Mouse (Mus musculus): ENCODE data around the gene Ykt6. TPM values are rescaled to one million over a fixed set of nuclear protein-coding genes. Genes with fewer than 3 reads are reported as not detected.
"Not testable (repeated sequence)": the region's sequence is repeated elsewhere in the genome, so short reads cannot be mapped to it uniquely, and the experiment has no call there.

Ykt6 gene
- polyA plus RNA-seq, 1 experiment from 2014 or later, result 61.8 TPM

GRCm38 (mm10) chr11:6010751-6011482 lies 55.4 kb downstream of the Ykt6 start:
- WGBS, result 90% methylated on average over 2 of the region's 18 CpGs
- not testable (repeated sequence) for ATAC-seq (ENCODE audit: low FRiP score, low TSS enrichment)

GRCm38 (mm10) chr11:6011879-6012278 lies 56.4 kb downstream of the Ykt6 start:
- Histone ChIP-seq H3K27me3 (ENCODE audit: insufficient read depth, low read length) (no peaks in the 10 kb centered on the region), H3K4me2 (replicated peaks; ENCODE audit: low read depth, low read length) (no peak overlapping the region), H3K9ac (replicated peaks; ENCODE audit: low read length) (no peak overlapping the region), H3K36me3 (ENCODE audit: insufficient read depth, low read length) (no peaks in the 10 kb centered on the region), H3K4me1 (ENCODE audit: insufficient read depth, low read length) (no peaks in the 10 kb centered on the region), H3K4me3 (ENCODE audit: low read length) (no peak overlapping the region), H3K9me3 (ENCODE audit: low read length) (no peaks in the 10 kb centered on the region), H3K27ac (ENCODE audit: low read length) (no peak overlapping the region)
- ATAC-seq (ENCODE audit: low FRiP score, low TSS enrichment), result no peak
- WGBS, result 91% methylated on average over 3 of the region's 3 CpGs

More at GRCm38 (mm10) chr11:6010751-6011482, 55.4 kb downstream of the Ykt6 start:
- H3K4me2 ChIP-seq (replicated peaks; ENCODE audit: low read depth, low read length); H3K27me3 ChIP-seq (ENCODE audit: insufficient read depth, low read length); H3K27ac ChIP-seq (ENCODE audit: low read length); H3K4me1 ChIP-seq (ENCODE audit: insufficient read depth, low read length); H3K9ac ChIP-seq (replicated peaks; ENCODE audit: low read length); H3K36me3 ChIP-seq (ENCODE audit: insufficient read depth, low read length); H3K9me3 ChIP-seq (ENCODE audit: low read length); H3K4me3 ChIP-seq (ENCODE audit: low read length): not testable (repeated sequence)

- 0 out of 2 replicates have a peak, but pooled peaks cover 2% of the 10 kb centered on the region for H3K4me1 ChIP-seq (ENCODE audit: insufficient read depth, low read length)
- no peaks in the 10 kb centered on the region for H3K36me3 ChIP-seq (ENCODE audit: insufficient read depth, low read length)
- H3K4me3 ChIP-seq (ENCODE audit: low read length), result no peak overlapping the region
- no peak for ATAC-seq (ENCODE audit: low FRiP score, low TSS enrichment)
- H3K27me3 ChIP-seq (ENCODE audit: insufficient read depth, low read length), result no peaks in the 10 kb centered on the region
- no peak overlapping the region for H3K4me2 ChIP-seq (replicated peaks; ENCODE audit: low read depth, low read length)
- WGBS, result 58% methylated on average over 2 of the region's 2 CpGs
- no peaks in the 10 kb centered on the region for H3K9me3 ChIP-seq (ENCODE audit: low read length)
- H3K9ac ChIP-seq (replicated peaks; ENCODE audit: low read length), result no peak overlapping the region
- no peak overlapping the region for H3K27ac ChIP-seq (ENCODE audit: low read length)
Observed at GRCm38 (mm10) chr11:6013359-6013758, 57.9 kb downstream of the Ykt6 start.

- Histone ChIP-seq H3K27ac (ENCODE audit: low read length) (no peak overlapping the region), H3K27me3 (ENCODE audit: insufficient read depth, low read length) (no peaks in the 10 kb centered on the region), H3K36me3 (ENCODE audit: insufficient read depth, low read length) (no peaks in the 10 kb centered on the region), H3K4me1 (ENCODE audit: insufficient read depth, low read length) (peaks cover 13% of the 10 kb centered on the region; the same call in 1 of the 2 replicates), H3K9me3 (ENCODE audit: low read length) (no peaks in the 10 kb centered on the region), H3K9ac (replicated peaks; ENCODE audit: low read length) (no peak overlapping the region), H3K4me2 (replicated peaks; ENCODE audit: low read depth, low read length) (no peak overlapping the region), H3K4me3 (ENCODE audit: low read length) (no peak overlapping the region)
- 77% methylated on average over 6 of the region's 6 CpGs for WGBS
- no peak for ATAC-seq (ENCODE audit: low FRiP score, low TSS enrichment)
Observed at GRCm38 (mm10) chr11:6015011-6015431, 59.5 kb downstream of the Ykt6 start.

- Histone ChIP-seq H3K27me3 (ENCODE audit: insufficient read depth, low read length) (no peaks in the 10 kb centered on the region), H3K36me3 (ENCODE audit: insufficient read depth, low read length) (no peaks in the 10 kb centered on the region), H3K9me3 (ENCODE audit: low read length) (no peaks in the 10 kb centered on the region), H3K4me1 (ENCODE audit: insufficient read depth, low read length) (peaks cover 25% of the 10 kb centered on the region), H3K27ac (ENCODE audit: low read length) (no peak overlapping the region), H3K4me2 (replicated peaks; ENCODE audit: low read depth, low read length) (no peak overlapping the region), H3K4me3 (ENCODE audit: low read length) (no peak overlapping the region), H3K9ac (replicated peaks; ENCODE audit: low read length) (no peak overlapping the region)
- no peak for ATAC-seq (ENCODE audit: low FRiP score, low TSS enrichment)
- WGBS, result 2% methylated on average over 3 of the region's 3 CpGs
Observed at GRCm38 (mm10) chr11:6016368-6016767, 60.9 kb downstream of the Ykt6 start.

GRCm38 (mm10) chr11:6016797-6017395 lies 61.4 kb downstream of the Ykt6 start:
- no peaks in the 10 kb centered on the region for H3K9me3 ChIP-seq (ENCODE audit: low read length)
- no peak overlapping the region for H3K4me2 ChIP-seq (replicated peaks; ENCODE audit: low read depth, low read length)
- WGBS, result 63% methylated on average over 9 of the region's 9 CpGs

More at GRCm38 (mm10) chr11:6016797-6017395, 61.4 kb downstream of the Ykt6 start:
- Histone ChIP-seq H3K4me1 (ENCODE audit: insufficient read depth, low read length) (peaks cover 31% of the 10 kb centered on the region), H3K4me3 (ENCODE audit: low read length) (no peak overlapping the region), H3K9ac (replicated peaks; ENCODE audit: low read length) (no peak overlapping the region), H3K27me3 (ENCODE audit: insufficient read depth, low read length) (no peaks in the 10 kb centered on the region), H3K27ac (ENCODE audit: low read length) (no peak overlapping the region), H3K36me3 (ENCODE audit: insufficient read depth, low read length) (no peaks in the 10 kb centered on the region)
- ATAC-seq (ENCODE audit: low FRiP score, low TSS enrichment), result no peak

Other genes with a start within 250 kb of the Ykt6 start
- gene Mrps24, start 240.0 kb upstream of the Ykt6 start, polyA plus RNA-seq (2015; fragmentation: Nextera tagmentation; extraction: Ambion mirVana), result 197 and 212 TPM in 2 replicates
- 25.9 and 27.8 TPM in 2 replicates for gene Urgcp, start 193.3 kb upstream of the Ykt6 start, polyA plus RNA-seq (2015; fragmentation: Nextera tagmentation; extraction: Ambion mirVana)
- 123 and 132 TPM in 2 replicates for gene Dbnl, start 167.2 kb upstream of the Ykt6 start, polyA plus RNA-seq (2015; fragmentation: Nextera tagmentation; extraction: Ambion mirVana)
- 33.0 and 42.8 TPM in 2 replicates for gene Pgam2, start 152.0 kb upstream of the Ykt6 start, polyA plus RNA-seq (2015; fragmentation: Nextera tagmentation; extraction: Ambion mirVana)
- gene Polm, start 117.7 kb upstream of the Ykt6 start, polyA plus RNA-seq (2015; fragmentation: Nextera tagmentation; extraction: Ambion mirVana), result 9.8 and 11.4 TPM in 2 replicates
- 59.6 and 61.1 TPM in 2 replicates for gene Aebp1, start 93.7 kb upstream of the Ykt6 start, polyA plus RNA-seq (2015; fragmentation: Nextera tagmentation; extraction: Ambion mirVana)
- gene Pold2, start 77.4 kb upstream of the Ykt6 start, polyA plus RNA-seq (2015; fragmentation: Nextera tagmentation; extraction: Ambion mirVana), result 152 and 155 TPM in 2 replicates
- gene Myl7, start 56.9 kb upstream of the Ykt6 start, polyA plus RNA-seq (2015; fragmentation: Nextera tagmentation; extraction: Ambion mirVana), result 5.1 and 9.1 TPM in 2 replicates
- gene Gck, start 5.6 kb upstream of the Ykt6 start, polyA plus RNA-seq (2015; fragmentation: Nextera tagmentation; extraction: Ambion mirVana), result 1.7 and 2.0 TPM in 2 replicates
- gene Camk2b, start 110.7 kb downstream of the Ykt6 start, polyA plus RNA-seq (2015; fragmentation: Nextera tagmentation; extraction: Ambion mirVana), result 3.4 and 4.1 TPM in 2 replicates
- 0.40 and 0.49 TPM in 2 replicates for gene A730071L15Rik, start 244.3 kb downstream of the Ykt6 start, polyA plus RNA-seq (2015; fragmentation: Nextera tagmentation; extraction: Ambion mirVana)
- 39.2 and 40.6 TPM in 2 replicates for gene Nudcd3, start 244.7 kb downstream of the Ykt6 start, polyA plus RNA-seq (2015; fragmentation: Nextera tagmentation; extraction: Ambion mirVana)

Measured in kidney, embryonic 16.5 days (tissue).